Mouse (Mus musculus) liver, adult 2 months (tissue): ENCODE measurements around the gene Gjd3. TPM values are rescaled to one million over a fixed set of nuclear protein-coding genes. Genes with fewer than 3 reads are reported as not detected.

Experiments
- DNase-seq: peaks from one replicate; pipeline ENCODE4 v3.0.0-alpha.2; 2011; ENCODE audit warnings: low read depth, low spot score; ENCODE audit errors: extremely low read depth
- H3K27ac ChIP-seq: fragments of 200-500 bp; replicated peaks from 2 replicates; pipeline ENCODE4 v1.5.1; 2012; ENCODE audit warnings: low read depth, mild to moderate bottlenecking, control low read depth, inconsistent platforms, low read length; ENCODE audit not compliant: insufficient read depth
- H3K27me3 ChIP-seq: fragments of 200-500 bp; 2 replicates; pipeline ENCODE4 v1.6.1; 2012; ENCODE audit warnings: mild to moderate bottlenecking, moderate library complexity, low read length, inconsistent platforms; ENCODE audit not compliant: control insufficient read depth, insufficient read depth
- H3K36me3 ChIP-seq: fragments of 200-500 bp; 2 replicates; pipeline ENCODE4 v1.6.1; 2012; ENCODE audit warnings: low read length, inconsistent platforms; ENCODE audit not compliant: control insufficient read depth, insufficient read depth
- H3K4me1 ChIP-seq: fragments of 200-500 bp; 2 replicates; pipeline ENCODE4 v1.6.1; 2011; ENCODE audit warnings: low read length; ENCODE audit not compliant: control insufficient read depth, insufficient read depth
- H3K4me3 ChIP-seq: fragments of 200-500 bp; 2 replicates; pipeline ENCODE4 v1.5.1; 2011; ENCODE audit warnings: low read depth, mild to moderate bottlenecking, control low read depth, low read length, moderate library complexity; ENCODE audit not compliant: insufficient read depth
- H3K79me2 ChIP-seq: fragments of 200-500 bp; 2 replicates; pipeline ENCODE4 v1.6.1; 2012; ENCODE audit warnings: inconsistent platforms, mild to moderate bottlenecking, low read length, moderate library complexity; ENCODE audit not compliant: control insufficient read depth, insufficient read depth
- H3K9ac ChIP-seq: fragments of 200-500 bp; 2 replicates; pipeline ENCODE4 v1.6.1; 2012; ENCODE audit warnings: low read depth, mild to moderate bottlenecking, control low read depth, inconsistent platforms, low read length
- CTCF ChIP-seq: fragments of 200-500 bp; IDR thresholded peaks from 2 replicates; pipeline ENCODE4 v1.5.1; 2011; ENCODE audit warnings: low read depth, low read length, control low read depth
- POLR2A ChIP-seq: fragments of 200-500 bp; IDR thresholded peaks from 2 replicates; pipeline ENCODE4 v1.6.1; 2011; ENCODE audit warnings: low read length, control low read depth; ENCODE audit not compliant: insufficient read depth; ENCODE audit errors: extremely low read depth
- WGBS: fragments of 180-500 bp; shearing (Covaris S2); methylation state at CpG from one replicate; pipeline ENCODE4 v1.1.7; 2018; 5-methylcytosine and 5-hydroxymethylcytosine counted together
- polyA plus RNA-seq: library from polyadenylated mRNA; depleted of rRNA; stranded (reverse); fragments of >200 nt; gene quantifications from 2 replicates; pipeline ENCODE4 v1.2.3, GENCODE M21; 2012
- total RNA-seq: library from RNA; depleted of rRNA; stranded (reverse); fragments of >200 nt; gene quantifications from 2 replicates; pipeline ENCODE4 v1.2.3, GENCODE M21; 2014

Gjd3 gene
- total and polyA plus RNA-seq, 2 experiments: not detected

- Histone ChIP-seq H3K4me1 (peaks cover 26% of the 10 kb centered on the region), H3K9ac (peak overlapping the region; percentile 82), H3K27ac (peak overlapping the region; percentile 90), H3K79me2 (peaks cover 6% of the 10 kb centered on the region; the same call in 1 of the 2 replicates), H3K4me3 (peak overlapping the region; percentile 81), H3K36me3 (no peaks in the 10 kb centered on the region), H3K27me3 (no peaks in the 10 kb centered on the region)
- TF ChIP-seq POLR2A (peak; percentile 90), CTCF (0 out of 2 replicates have a peak, but pooled peaks have one; percentile 2)
- under 1% methylated on average over 42 of the region's 43 CpGs for WGBS
- DNase-seq: peak; percentile 82
Observed at GRCm38 (mm10) chr11:98959437-98960312, 23.1 kb downstream of the Gjd3 start.

- no peak overlapping the region for H3K4me3 ChIP-seq
- H3K4me1 ChIP-seq: peaks cover 23% of the 10 kb centered on the region
- H3K27ac ChIP-seq: no peak overlapping the region
- peaks cover 7% of the 10 kb centered on the region; the same call in 1 of the 2 replicates for H3K79me2 ChIP-seq
- DNase-seq: no peak
- H3K27me3 ChIP-seq: no peaks in the 10 kb centered on the region
- 76% methylated on average over 10 of the region's 10 CpGs for WGBS
- no peaks in the 10 kb centered on the region for H3K36me3 ChIP-seq
- no peak overlapping the region for H3K9ac ChIP-seq
- no peak for TF ChIP-seq POLR2A
- TF ChIP-seq CTCF: no peak
Observed at GRCm38 (mm10) chr11:98956340-98956739, 26.5 kb downstream of the Gjd3 start.

- peaks cover 7% of the 10 kb centered on the region; the same call in 1 of the 2 replicates for H3K79me2 ChIP-seq
- TF ChIP-seq POLR2A (no peak), CTCF (no peak)
- H3K27me3 ChIP-seq: no peaks in the 10 kb centered on the region
- no peak overlapping the region for H3K9ac ChIP-seq
- peaks cover 28% of the 10 kb centered on the region for H3K4me1 ChIP-seq
- H3K27ac ChIP-seq: no peak overlapping the region
- DNase-seq: no peak
- no peak overlapping the region for H3K4me3 ChIP-seq
- H3K36me3 ChIP-seq: no peaks in the 10 kb centered on the region
- 48% methylated on average over 7 of the region's 7 CpGs for WGBS
Observed at GRCm38 (mm10) chr11:98955707-98956235, 27.0 kb downstream of the Gjd3 start.

GRCm38 (mm10) chr11:98954801-98955706 is 27.8 kb downstream of the Gjd3 start:
- Histone ChIP-seq H3K79me2 (peaks cover 7% of the 10 kb centered on the region; the same call in 1 of the 2 replicates), H3K4me1 (peaks cover 35% of the 10 kb centered on the region), H3K9ac (no peak overlapping the region; the same call in 1 of the 2 replicates), H3K36me3 (no peaks in the 10 kb centered on the region), H3K4me3 (no peak overlapping the region), H3K27me3 (no peaks in the 10 kb centered on the region), H3K27ac (peak overlapping the region; percentile 6; the same call in 1 of the 2 replicates)
- WGBS: 62% methylated on average over 16 of the region's 17 CpGs
- TF ChIP-seq CTCF: no peak
- TF ChIP-seq POLR2A: no peak
- no peak for DNase-seq

- no peak overlapping the region; the same call in 1 of the 2 replicates for H3K9ac ChIP-seq
- peak; percentile 77 for TF ChIP-seq CTCF
- no peak for TF ChIP-seq POLR2A
- peak; percentile 37 for DNase-seq
- no peaks in the 10 kb centered on the region for H3K36me3 ChIP-seq
- H3K27ac ChIP-seq: no peak overlapping the region
- peaks cover 14% of the 10 kb centered on the region; the same call in 1 of the 2 replicates for H3K79me2 ChIP-seq
- 18% methylated on average over 10 of the region's 10 CpGs for WGBS
- peaks cover 42% of the 10 kb centered on the region for H3K4me1 ChIP-seq
- H3K27me3 ChIP-seq: no peaks in the 10 kb centered on the region
- H3K4me3 ChIP-seq: no peak overlapping the region
Observed at GRCm38 (mm10) chr11:98954373-98954772, 28.4 kb downstream of the Gjd3 start.
